Mouse (Mus musculus) T-cell, adult 2 months (primary cell): ENCODE measurements at regions not wholly inside any gene's neighbourhood (a gene's known extent, or its start where the extent isn't known, plus 50 kb on each side); places are given as distances from the start of the nearest gene placed in this dataset.

Source experiments
- DNase-seq: peaks from one replicate; pipeline ENCODE4 v3.0.0; 2022; ENCODE audit warnings: low spot score

DNA sequence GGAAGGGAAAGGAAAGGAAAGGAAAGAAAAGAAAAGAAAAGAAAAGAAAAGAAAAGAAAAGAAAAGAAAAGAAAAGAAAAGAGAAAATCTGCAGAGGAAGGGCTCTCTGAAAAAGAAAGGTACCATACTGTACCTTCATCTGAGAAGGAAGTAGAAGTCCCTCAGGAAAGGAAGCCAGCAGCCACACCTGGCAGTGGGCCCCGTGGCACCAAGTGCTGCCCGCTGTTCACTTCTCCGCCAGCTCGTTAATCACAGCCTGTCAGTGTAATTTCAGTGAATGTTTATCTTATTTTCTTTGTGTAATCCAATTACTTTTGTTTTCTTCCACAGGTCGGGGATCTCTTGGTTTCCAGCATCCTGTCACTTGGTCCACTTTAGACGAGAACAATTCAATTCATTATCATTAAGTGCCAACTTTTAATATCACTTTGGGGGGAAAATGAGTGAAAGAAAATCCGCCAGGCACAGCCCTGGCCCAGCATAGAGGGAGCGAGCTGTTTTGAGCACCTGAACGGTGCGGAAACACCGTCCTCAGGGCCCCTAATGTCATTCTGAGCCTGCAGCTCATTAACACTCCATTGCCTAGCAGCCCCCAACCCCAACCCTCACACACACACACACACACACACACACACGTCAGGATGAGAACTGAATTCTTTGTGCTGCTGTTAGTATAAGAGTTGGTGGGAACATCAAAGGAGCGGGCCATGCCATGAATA, 309.7 kb downstream of the Irx2 start:
- no peak for DNase-seq

GRCm38 (mm10) chr13:72947374-72948165, 312.7 kb upstream of the Irx4 start:
- DNase-seq = no peak

GRCm38 (mm10) chr13:72958616-72959518, 301.4 kb upstream of the Irx4 start:
- no peak for DNase-seq

GRCm38 (mm10) chr13:72961291-72961690, 299.0 kb upstream of the Irx4 start:
- DNase-seq = no peak

GRCm38 (mm10) chr13:72972165-72972564, 288.1 kb upstream of the Irx4 start:
- DNase-seq = no peak

DNA sequence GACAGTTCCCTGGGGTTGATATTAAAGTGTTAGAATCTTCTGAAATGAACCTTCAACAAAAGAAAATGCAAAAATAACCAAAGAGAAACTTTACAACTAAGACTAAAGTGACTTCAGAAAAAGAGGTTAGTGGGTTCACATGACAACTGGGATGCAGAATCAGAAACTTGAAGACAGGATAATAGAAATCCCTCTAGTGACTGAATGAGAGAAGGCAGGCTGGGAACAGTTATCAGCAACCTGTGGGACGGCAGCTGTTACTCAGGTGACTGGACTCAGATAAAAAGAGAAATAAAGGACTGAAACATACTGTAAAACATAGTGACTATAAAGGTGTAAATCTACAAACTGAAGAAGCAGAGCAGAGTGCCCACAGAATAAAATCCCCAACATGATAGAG, 287.4 kb upstream of the Irx4 start:
- DNase-seq = no peak

DNA sequence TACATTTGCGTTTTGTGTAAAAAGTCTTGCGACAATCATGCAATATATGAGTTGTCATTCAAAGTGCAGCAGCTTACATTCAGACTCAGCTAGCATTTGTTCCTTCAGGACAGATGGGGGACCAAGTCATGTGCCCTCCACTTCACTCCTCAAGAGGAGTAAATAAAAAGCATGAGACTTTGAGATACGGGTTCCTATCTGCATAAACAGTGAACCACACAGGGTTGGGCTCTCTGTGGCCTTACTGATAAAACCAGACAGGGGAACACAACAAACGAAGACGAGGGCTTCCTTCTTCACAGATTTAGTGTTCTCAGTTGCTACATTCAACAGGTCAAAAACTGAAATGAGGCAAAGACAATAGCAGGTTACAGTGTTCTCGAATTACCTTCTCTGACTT, 283.1 kb upstream of the Irx4 start:
- DNase-seq = no peak

DNA sequence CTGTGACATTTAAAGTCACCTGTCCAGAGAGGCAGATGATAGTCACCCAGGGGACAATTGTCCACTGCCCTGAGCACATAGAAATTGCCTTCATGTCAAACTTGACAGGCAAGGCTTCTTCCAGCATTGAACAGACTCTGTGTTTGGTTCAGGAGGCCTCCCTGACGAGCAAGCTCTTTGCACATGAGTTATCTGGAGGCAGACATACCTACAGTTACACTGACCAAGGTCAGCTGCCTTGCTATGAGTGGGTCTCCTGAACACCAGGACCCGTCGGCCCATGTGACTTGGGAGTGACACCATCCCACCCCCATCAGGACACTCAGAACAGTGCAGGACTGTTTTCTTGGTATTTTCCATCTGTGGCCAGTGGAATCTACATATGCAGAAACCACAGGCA, 282.3 kb upstream of the Irx4 start:
- no peak for DNase-seq

- no peak for DNase-seq
Measured at GRCm38 (mm10) chr13:72978966-72979365, 281.3 kb upstream of the Irx4 start.

DNA sequence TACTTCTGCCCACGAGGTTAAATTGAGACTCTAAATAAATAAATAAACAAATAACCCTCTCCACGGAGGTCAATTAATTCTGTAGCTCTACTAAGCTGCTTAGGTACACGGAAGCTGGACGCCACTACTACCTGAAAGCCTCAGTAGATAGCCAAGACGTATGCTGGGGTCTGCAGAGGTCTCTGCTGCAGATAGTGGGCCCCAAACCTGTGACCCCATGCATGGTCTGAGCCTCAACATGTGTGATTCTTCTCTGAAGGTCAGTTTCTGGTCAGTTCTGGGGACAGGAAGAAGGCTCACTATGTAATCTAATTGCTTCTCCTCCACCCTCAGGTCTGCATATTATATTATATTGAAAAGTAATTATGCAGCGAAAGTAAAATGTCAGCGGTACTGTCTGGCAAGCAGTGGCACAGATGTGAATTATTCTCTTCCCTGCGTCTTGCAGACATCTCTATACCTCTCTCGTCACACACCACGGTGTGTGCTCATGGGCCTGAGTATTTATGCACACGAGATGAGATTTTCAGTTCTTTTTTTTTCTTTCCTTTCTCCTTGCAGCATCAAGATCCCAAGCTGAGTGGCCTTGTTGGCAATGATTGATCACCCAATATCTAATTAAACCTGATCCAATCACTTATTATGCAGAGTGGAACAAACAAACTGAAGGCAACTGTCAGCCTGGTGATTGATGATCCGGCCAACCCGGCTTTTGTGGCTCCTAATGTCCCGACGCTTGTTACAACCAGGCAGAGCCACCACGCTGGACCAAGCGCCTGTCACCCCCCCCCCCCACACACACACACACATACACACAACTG, 267.5 kb upstream of the Irx4 start:
- DNase-seq = no peak

DNA sequence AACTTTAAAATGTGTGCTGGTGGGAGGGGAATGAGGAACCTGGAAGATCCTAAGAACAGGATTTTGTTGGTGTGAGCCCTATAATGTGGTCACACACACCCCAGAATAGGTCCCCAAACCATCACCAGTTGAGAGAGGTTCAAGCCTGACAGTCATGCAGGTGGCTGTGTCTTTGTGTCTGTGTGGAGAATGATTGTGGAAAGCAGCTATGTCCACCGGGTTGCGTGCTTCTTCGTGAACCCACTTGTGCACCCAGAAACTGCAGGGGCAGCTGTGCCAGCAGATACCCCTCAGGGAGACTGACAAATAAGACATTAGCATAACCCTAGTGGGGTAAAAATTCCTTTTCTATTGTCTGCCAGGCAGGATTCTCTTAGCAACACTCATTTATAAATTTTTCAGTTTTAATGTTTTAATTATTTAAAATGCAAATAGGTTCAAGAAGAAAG, 266.8 kb upstream of the Irx4 start:
- no peak for DNase-seq

- no peak for DNase-seq
Measured at GRCm38 (mm10) chr13:72994538-72994937, 265.7 kb upstream of the Irx4 start.

DNA sequence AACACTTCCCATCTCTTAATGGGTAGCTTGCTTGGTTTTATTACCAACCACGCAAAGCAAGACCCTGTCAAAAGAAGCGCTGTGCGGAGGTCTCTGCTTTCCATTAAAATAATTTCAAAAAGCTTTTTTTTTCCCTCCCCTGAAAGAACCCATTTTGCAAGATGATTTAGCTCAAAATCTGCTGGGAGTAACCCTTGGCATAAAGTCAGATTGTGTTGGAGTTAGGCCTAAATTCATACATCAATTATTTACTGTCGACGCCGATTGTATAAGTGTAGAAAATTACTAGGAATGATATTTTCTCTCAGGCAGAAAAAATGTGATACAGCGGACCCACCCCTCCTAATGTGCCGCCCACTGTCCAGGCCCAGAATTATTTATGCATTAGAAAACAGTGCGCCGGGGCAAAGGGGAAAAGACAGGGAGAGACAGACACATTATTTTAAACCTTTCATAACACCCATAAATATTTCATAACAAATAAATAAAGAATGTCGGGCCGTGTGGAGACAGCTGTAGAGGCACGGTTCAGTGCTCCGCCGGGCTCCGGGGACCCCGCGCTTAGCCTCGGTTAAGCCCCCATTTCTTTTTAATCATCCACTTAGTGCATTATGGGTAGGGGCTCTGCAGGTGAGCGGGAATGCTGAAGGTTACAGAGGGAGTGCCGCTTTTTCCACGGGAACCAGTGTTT, 251.3 kb upstream of the Irx4 start:
- DNase-seq = no peak

GRCm38 (mm10) chr13:73009547-73010475, 250.5 kb upstream of the Irx4 start:
- no peak for DNase-seq

- no peak for DNase-seq
Measured at GRCm38 (mm10) chr13:73019181-73019580, 241.1 kb upstream of the Irx4 start.

GRCm38 (mm10) chr13:73031217-73031616, 229.1 kb upstream of the Irx4 start:
- DNase-seq = no peak

DNA sequence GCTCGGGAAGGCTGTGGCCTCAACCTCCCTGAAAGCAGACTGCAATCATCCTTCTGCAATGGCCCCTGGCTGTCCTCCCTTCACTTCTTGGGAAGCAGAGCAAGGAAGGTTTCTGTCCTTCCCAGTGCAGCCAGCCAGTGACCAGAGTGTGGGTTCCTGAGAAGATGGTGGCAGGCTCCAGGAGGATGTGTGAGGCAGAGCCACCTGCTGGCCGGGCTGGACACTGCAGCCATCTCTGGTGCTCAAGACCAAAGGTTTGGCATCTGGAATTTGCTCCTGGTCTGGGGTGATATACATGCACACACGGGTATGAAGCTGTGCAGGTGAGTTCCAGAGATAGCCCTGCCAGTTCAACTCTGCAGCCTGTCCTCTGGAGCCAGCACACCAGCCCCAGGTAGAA, 227.2 kb upstream of the Irx4 start:
- DNase-seq = no peak

DNA sequence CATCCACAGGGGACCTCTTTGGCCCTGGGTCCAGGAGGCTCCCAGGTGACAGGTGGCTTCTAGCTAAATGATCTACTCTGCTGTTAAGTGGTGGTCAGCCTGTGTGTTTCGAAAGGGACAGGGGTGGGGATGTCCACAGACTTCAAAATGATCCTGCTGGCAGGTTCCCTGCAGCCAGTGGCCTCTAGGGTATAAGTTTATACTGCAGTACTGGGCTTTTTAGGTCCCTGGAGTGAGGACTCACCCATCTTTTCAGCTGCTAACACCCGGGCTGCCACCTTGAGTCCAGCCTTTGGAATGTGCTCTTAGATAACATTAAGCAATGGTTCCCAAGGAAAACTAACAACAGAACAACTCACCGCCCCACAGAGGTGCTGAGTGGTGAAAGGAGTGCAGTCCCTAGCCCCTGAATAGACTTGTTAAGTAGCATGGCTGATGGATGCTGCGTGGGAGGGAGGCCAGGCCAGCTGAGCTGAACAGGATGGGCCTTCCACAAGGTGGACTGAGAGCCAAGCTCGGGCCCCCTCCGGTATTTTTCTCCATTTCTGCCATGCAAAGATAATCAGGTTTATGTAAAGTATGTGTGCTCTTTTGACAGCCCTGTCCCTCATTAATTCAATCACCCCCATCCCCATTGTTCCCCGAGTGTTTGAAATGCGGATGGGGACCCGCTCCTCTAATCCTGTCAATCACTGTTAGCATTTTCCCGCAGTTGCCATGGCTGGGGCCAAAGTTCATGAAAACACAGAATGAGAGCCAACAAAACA, 226.0 kb upstream of the Irx4 start:
- DNase-seq = no peak

DNA sequence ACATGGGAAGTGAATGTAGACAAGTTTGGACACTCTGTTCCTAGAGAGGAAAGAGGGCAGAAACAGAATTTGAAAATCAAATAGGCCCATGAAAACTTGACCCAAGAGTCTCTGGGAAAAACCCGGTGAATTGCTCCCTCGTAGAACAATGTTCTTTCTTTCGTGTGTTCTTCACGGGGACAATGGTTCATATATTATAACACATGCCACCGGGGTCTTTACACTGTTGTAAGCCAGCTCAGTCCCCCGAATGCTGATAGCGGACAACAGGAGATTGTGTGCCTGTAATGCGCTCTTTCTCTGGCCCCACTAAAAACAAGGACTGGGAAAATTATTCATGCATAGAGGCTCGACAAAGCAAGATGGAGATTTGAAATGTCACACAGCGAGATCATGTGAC, 225.4 kb upstream of the Irx4 start:
- no peak for DNase-seq
